Mouse (Mus musculus): ENCODE measurements around the gene Rab34. TPM values are rescaled to one million over a fixed set of nuclear protein-coding genes. Genes with fewer than 3 reads are reported as not detected.

Gene Rab34
- polyA plus RNA-seq, 1 experiment: 18.5 TPM

- Histone ChIP-seq H3K4me3 (ENCODE audit: control insufficient read depth, insufficient read depth, low read length) (no peak overlapping the region), H3K27ac (ENCODE audit: control insufficient read depth, insufficient read depth, low read length) (no peak overlapping the region), H3K4me1 (replicated peaks; ENCODE audit: control insufficient read depth, insufficient read depth, low read length) (peaks cover 30% of the 10 kb centered on the region), H3K27me3 (ENCODE audit: control insufficient read depth, insufficient read depth, low read length) (no peaks in the 10 kb centered on the region), H3K36me3 (ENCODE audit: control insufficient read depth, insufficient read depth, low read length) (no peaks in the 10 kb centered on the region)
- 96% methylated on average over 14 of the region's 14 CpGs for WGBS
- DNase-seq: no peak
- no peak for TF ChIP-seq CTCF (IDR thresholded peaks at IDR 0.05; ENCODE audit: borderline replicate concordance, control insufficient read depth, extremely low read depth, insufficient read depth, low read length, poor library complexity)
Measured at GRCm38 (mm10) chr11:78167257-78167959, 20.8 kb upstream of the Rab34 start.

GRCm38 (mm10) chr11:78168541-78169468 lies 19.4 kb upstream of the Rab34 start:
- Histone ChIP-seq H3K4me1 (replicated peaks; ENCODE audit: control insufficient read depth, insufficient read depth, low read length) (peaks cover 17% of the 10 kb centered on the region), H3K4me3 (ENCODE audit: control insufficient read depth, insufficient read depth, low read length) (peak overlapping the region; percentile 35), H3K27ac (ENCODE audit: control insufficient read depth, insufficient read depth, low read length) (peak overlapping the region; percentile 80), H3K27me3 (ENCODE audit: control insufficient read depth, insufficient read depth, low read length) (no peaks in the 10 kb centered on the region), H3K36me3 (ENCODE audit: control insufficient read depth, insufficient read depth, low read length) (no peaks in the 10 kb centered on the region)
- DNase-seq: peak; percentile 82
- TF ChIP-seq CTCF (IDR thresholded peaks at IDR 0.05; ENCODE audit: borderline replicate concordance, control insufficient read depth, extremely low read depth, insufficient read depth, low read length, poor library complexity) (0 out of 2 replicates have a peak, but pooled peaks have one; percentile 26), POLR2A (IDR thresholded peaks at IDR 0.05; ENCODE audit: control insufficient read depth, extremely low read depth, insufficient read depth, low read length, poor library complexity) (0 out of 2 replicates have a peak, but pooled peaks have one; percentile 41)
- 21% methylated on average over 19 of the region's 19 CpGs for WGBS

GRCm38 (mm10) chr11:78170306-78170705 lies 17.9 kb upstream of the Rab34 start:
- TF ChIP-seq CTCF (IDR thresholded peaks at IDR 0.05; ENCODE audit: borderline replicate concordance, control insufficient read depth, extremely low read depth, insufficient read depth, low read length, poor library complexity): no peak
- TF ChIP-seq POLR2A (IDR thresholded peaks at IDR 0.05; ENCODE audit: control insufficient read depth, extremely low read depth, insufficient read depth, low read length, poor library complexity): no peak
- Histone ChIP-seq H3K27me3 (ENCODE audit: control insufficient read depth, insufficient read depth, low read length) (no peaks in the 10 kb centered on the region), H3K4me1 (replicated peaks; ENCODE audit: control insufficient read depth, insufficient read depth, low read length) (peaks cover 17% of the 10 kb centered on the region), H3K27ac (ENCODE audit: control insufficient read depth, insufficient read depth, low read length) (no peak overlapping the region), H3K36me3 (ENCODE audit: control insufficient read depth, insufficient read depth, low read length) (no peaks in the 10 kb centered on the region), H3K4me3 (ENCODE audit: control insufficient read depth, insufficient read depth, low read length) (no peak overlapping the region)
- 94% methylated on average over 15 of the region's 15 CpGs for WGBS
- no peak for DNase-seq

DNA sequence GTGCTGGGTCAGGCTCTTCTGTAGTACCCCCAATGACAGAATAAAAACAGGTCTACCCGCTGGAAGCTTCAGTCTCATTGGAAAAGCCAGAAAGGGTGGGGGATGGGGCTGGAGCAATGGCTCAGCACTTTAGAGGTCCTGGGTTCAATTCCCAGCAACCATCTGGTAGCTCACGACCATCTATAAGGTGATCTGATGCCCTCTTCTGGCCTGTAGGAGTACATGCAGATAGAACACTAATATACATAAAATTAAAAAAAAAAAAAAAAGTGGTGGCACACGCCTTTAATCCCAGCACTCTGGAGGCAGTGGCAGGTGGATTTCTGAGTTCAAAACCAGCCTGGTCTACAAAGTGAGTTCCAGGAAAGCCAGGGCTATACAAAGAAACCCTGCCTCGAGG lies 16.9 kb upstream of the Rab34 start:
- Histone ChIP-seq H3K27ac (ENCODE audit: control insufficient read depth, insufficient read depth, low read length) (no peak overlapping the region), H3K36me3 (ENCODE audit: control insufficient read depth, insufficient read depth, low read length) (no peaks in the 10 kb centered on the region), H3K4me3 (ENCODE audit: control insufficient read depth, insufficient read depth, low read length) (no peak overlapping the region), H3K4me1 (replicated peaks; ENCODE audit: control insufficient read depth, insufficient read depth, low read length) (peaks cover 8% of the 10 kb centered on the region), H3K27me3 (ENCODE audit: control insufficient read depth, insufficient read depth, low read length) (no peaks in the 10 kb centered on the region)
- 58% methylated on average over 4 of the region's 4 CpGs for WGBS
- no peak for TF ChIP-seq POLR2A (IDR thresholded peaks at IDR 0.05; ENCODE audit: control insufficient read depth, extremely low read depth, insufficient read depth, low read length, poor library complexity)
- TF ChIP-seq CTCF (IDR thresholded peaks at IDR 0.05; ENCODE audit: borderline replicate concordance, control insufficient read depth, extremely low read depth, insufficient read depth, low read length, poor library complexity): no peak
- DNase-seq: no peak

DNA sequence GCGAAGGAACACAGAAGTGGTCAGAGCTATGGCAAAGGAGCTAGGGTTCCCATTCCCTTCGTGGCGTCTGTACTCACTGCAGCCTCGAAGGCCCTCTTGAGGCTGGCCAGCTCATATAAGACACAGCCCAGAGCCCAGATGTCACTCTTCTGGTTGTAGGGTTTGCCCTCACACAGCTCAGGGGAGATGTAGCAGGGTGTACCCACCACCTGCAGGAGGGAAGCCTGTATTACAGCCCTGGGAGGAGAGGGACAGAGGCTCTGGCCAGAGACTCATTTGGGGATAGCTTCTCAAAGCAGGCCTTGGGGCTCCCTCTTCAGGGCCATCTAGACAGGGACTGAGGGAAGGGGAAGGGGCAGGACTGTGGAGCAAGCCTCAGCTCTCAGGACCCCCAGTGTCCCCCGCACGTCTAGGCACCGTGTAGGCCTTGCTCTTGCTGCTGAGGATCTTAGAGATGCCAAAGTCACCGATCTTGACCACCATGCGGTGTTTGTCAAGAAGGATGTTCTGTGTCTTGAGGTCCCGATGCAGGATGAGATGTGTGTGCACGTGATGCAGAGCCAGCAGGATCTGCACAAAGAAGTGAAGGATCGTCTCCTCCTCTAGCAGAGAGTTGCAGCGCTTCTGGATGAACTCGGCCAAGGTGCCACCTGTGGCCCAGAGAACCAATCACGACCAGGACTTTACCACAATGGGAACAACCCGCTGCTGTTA lies 16.0 kb upstream of the Rab34 start:
- no peak overlapping the region for H3K4me3 ChIP-seq (ENCODE audit: control insufficient read depth, insufficient read depth, low read length)
- H3K36me3 ChIP-seq (ENCODE audit: control insufficient read depth, insufficient read depth, low read length): no peaks in the 10 kb centered on the region
- no peaks in the 10 kb centered on the region for H3K27me3 ChIP-seq (ENCODE audit: control insufficient read depth, insufficient read depth, low read length)
- no peak overlapping the region for H3K27ac ChIP-seq (ENCODE audit: control insufficient read depth, insufficient read depth, low read length)
- DNase-seq: no peak
- H3K4me1 ChIP-seq (replicated peaks; ENCODE audit: control insufficient read depth, insufficient read depth, low read length): peaks cover 10% of the 10 kb centered on the region
- TF ChIP-seq CTCF (IDR thresholded peaks at IDR 0.05; ENCODE audit: borderline replicate concordance, control insufficient read depth, extremely low read depth, insufficient read depth, low read length, poor library complexity) (no peak), POLR2A (IDR thresholded peaks at IDR 0.05; ENCODE audit: control insufficient read depth, extremely low read depth, insufficient read depth, low read length, poor library complexity) (no peak)
- 94% methylated on average over 16 of the region's 16 CpGs for WGBS

GRCm38 (mm10) chr11:78172748-78173383 lies 15.4 kb upstream of the Rab34 start:
- Histone ChIP-seq H3K4me1 (replicated peaks; ENCODE audit: control insufficient read depth, insufficient read depth, low read length) (peaks cover 16% of the 10 kb centered on the region), H3K4me3 (ENCODE audit: control insufficient read depth, insufficient read depth, low read length) (no peak overlapping the region), H3K36me3 (ENCODE audit: control insufficient read depth, insufficient read depth, low read length) (no peaks in the 10 kb centered on the region), H3K27ac (ENCODE audit: control insufficient read depth, insufficient read depth, low read length) (no peak overlapping the region), H3K27me3 (ENCODE audit: control insufficient read depth, insufficient read depth, low read length) (no peaks in the 10 kb centered on the region)
- DNase-seq: no peak
- TF ChIP-seq POLR2A (IDR thresholded peaks at IDR 0.05; ENCODE audit: control insufficient read depth, extremely low read depth, insufficient read depth, low read length, poor library complexity): no peak
- TF ChIP-seq CTCF (IDR thresholded peaks at IDR 0.05; ENCODE audit: borderline replicate concordance, control insufficient read depth, extremely low read depth, insufficient read depth, low read length, poor library complexity): no peak
- WGBS: 97% methylated on average over 19 of the region's 19 CpGs
